Comparison of ENCODE assay signal across 24 mouse cellular contexts in the genomic region with DNA sequence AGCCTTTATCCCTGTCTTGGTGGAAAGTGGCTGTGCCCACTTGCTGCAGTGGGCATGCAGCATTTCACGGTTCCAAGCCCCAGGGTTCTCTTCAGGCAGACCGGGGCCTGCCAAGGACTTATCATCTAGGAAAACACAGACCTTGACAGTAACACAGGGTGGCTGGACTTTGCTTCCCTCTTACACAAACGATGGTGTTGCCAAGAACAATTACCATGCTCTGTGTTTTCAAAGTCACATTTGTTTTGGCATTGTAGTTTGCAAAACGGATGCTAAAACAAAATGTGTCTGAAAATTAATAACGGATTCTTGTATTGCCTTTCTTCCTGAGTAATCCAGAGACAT. TPM values are rescaled to one million over a fixed set of nuclear protein-coding genes. Genes with fewer than 3 reads are reported as not detected.
DNase-seq lines count a peak whose midpoint lies in the region; ATAC-seq and TF ChIP-seq lines count a peak whose summit lies in the region.
"Had no signal": no experiment of that assay in that cellular context is flagged by ENCODE, and none has a peak within 500 bp of the region (broad histone marks: within the 10 kb centered on the region; RNA-seq: fewer than 3 reads in every experiment).

No protein-coding gene starts in this region.

- H3K9me3 ChIP-seq in heart, postnatal 0 days (replicated peaks; ENCODE audit: control insufficient read depth, low read length): no peaks in the 10 kb centered on the region
- H3K9me3 ChIP-seq in liver, postnatal 0 days (ENCODE audit: low read length): no peaks in the 10 kb centered on the region
- H3K9me3 ChIP-seq: forebrain, embryonic 15.5 days; hindbrain, embryonic 15.5 days; liver, embryonic 15.5 days had no signal

- H3K4me2 ChIP-seq in heart, postnatal 0 days (ENCODE audit: low read depth, low read length): no peak overlapping the region
- no peak overlapping the region for H3K4me2 ChIP-seq in liver, postnatal 0 days (ENCODE audit: low read depth, low read length)
- H3K4me2 ChIP-seq: forebrain, embryonic 15.5 days; hindbrain, embryonic 15.5 days; liver, embryonic 15.5 days; midbrain, embryonic 11.5 days had no signal

- intact Hi-C loops in gastrocnemius, adult 2 months (cut with DNase I): loop anchor here (5.0 kb wide), 1 partner anchor 53 kb away; no protein-coding TSS in a partner anchor
- intact Hi-C loops in heart, postnatal 25 days (cut with DNase I): loop anchor here (5.0 kb wide), 2 partner anchors 63 to 148 kb away; no protein-coding TSS in a partner anchor

- H3K4me1 ChIP-seq in heart, postnatal 0 days (ENCODE audit: control insufficient read depth, insufficient read depth): peaks cover 36% of the 10 kb centered on the region
- peaks cover 27% of the 10 kb centered on the region for H3K4me1 ChIP-seq in liver, adult 2 months (ENCODE audit: control insufficient read depth, insufficient read depth, low read length)
- H3K4me1 ChIP-seq in liver, postnatal 0 days (ENCODE audit: insufficient read depth): no peaks in the 10 kb centered on the region
- H3K4me1 ChIP-seq: liver, embryonic 15.5 days had no signal

- no peak overlapping the region for H3K9ac ChIP-seq in heart, postnatal 0 days (replicated peaks; ENCODE audit: low read depth, low read length)
- peak overlapping the region; percentile 31; the same call in 1 of the 2 replicates for H3K9ac ChIP-seq in liver, adult 2 months (ENCODE audit: low read depth, low read length)
- no peak overlapping the region for H3K9ac ChIP-seq in liver, postnatal 0 days (replicated peaks)
- H3K9ac ChIP-seq: forebrain, embryonic 15.5 days; hindbrain, embryonic 15.5 days; liver, embryonic 15.5 days had no signal

- peak overlapping the region; percentile 76 for H3K27ac ChIP-seq in gastrocnemius, adult 2 months
- H3K27ac ChIP-seq in heart, postnatal 0 days (ENCODE audit: low read depth): no peak overlapping the region
- peak overlapping the region; percentile 93 for H3K27ac ChIP-seq in liver, adult 2 months (replicated peaks; ENCODE audit: insufficient read depth, low read depth, low read length)
- H3K27ac ChIP-seq in liver, postnatal 0 days (ENCODE audit: low read depth): no peak overlapping the region
- H3K27ac ChIP-seq: forebrain, embryonic 15.5 days; hindbrain, embryonic 15.5 days; left cerebral cortex, adult 2 months; liver, embryonic 15.5 days had no signal

- 32% methylated on average over 5 of the region's 5 CpGs for WGBS in heart, postnatal 0 days
- WGBS in liver, adult 2 months: 8% methylated on average over 5 of the region's 5 CpGs
- WGBS in liver, postnatal 0 days (ENCODE audit: insufficient replicate concordance): 45% methylated on average over 5 of the region's 5 CpGs

- TF ChIP-seq CTCF in gastrocnemius, adult 2 months (IDR thresholded peaks at IDR 0.05): no peak
- no peak for TF ChIP-seq CTCF in heart, postnatal 0 days (IDR thresholded peaks at IDR 0.05; ENCODE audit: low read depth)
- no peak for TF ChIP-seq CTCF in liver, adult 2 months (IDR thresholded peaks at IDR 0.05; ENCODE audit: low read depth, low read length)
- no peak for TF ChIP-seq CTCF in liver, postnatal 0 days (IDR thresholded peaks at IDR 0.05; ENCODE audit: low read depth)

- TF ChIP-seq EP300 in heart, postnatal 0 days (IDR thresholded peaks at IDR 0.05; ENCODE audit: low read depth): no peak
- no peak for TF ChIP-seq EP300 in liver, postnatal 0 days (IDR thresholded peaks at IDR 0.05; ENCODE audit: low read depth)

- H3K27me3 ChIP-seq in heart, postnatal 0 days (ENCODE audit: control insufficient read depth, insufficient read depth, low read length): 0 out of 2 replicates have a peak, but pooled peaks cover 4% of the 10 kb centered on the region
- 0 out of 2 replicates have a peak, but pooled peaks cover 2% of the 10 kb centered on the region for H3K27me3 ChIP-seq in liver, adult 2 months (ENCODE audit: control insufficient read depth, insufficient read depth, low read length)
- peaks cover 30% of the 10 kb centered on the region for H3K27me3 ChIP-seq in liver, postnatal 0 days (ENCODE audit: insufficient read depth, low read length)

- peak overlapping the region; percentile 80 for H3K4me3 ChIP-seq in gastrocnemius, adult 2 months
- H3K4me3 ChIP-seq in heart, postnatal 0 days (ENCODE audit: low read depth, low read length): no peak overlapping the region
- H3K4me3 ChIP-seq in liver, adult 2 months (ENCODE audit: insufficient read depth, low read depth, low read length): no peak overlapping the region
- H3K4me3 ChIP-seq in liver, postnatal 0 days (ENCODE audit: low read depth, low read length): no peak overlapping the region
- H3K4me3 ChIP-seq: forebrain, embryonic 15.5 days; hindbrain, embryonic 15.5 days; left cerebral cortex, adult 2 months; liver, embryonic 15.5 days had no signal

- H3K36me3 ChIP-seq in heart, postnatal 0 days (replicated peaks; ENCODE audit: control insufficient read depth, insufficient read depth, low read length): no peaks in the 10 kb centered on the region
- no peaks in the 10 kb centered on the region for H3K36me3 ChIP-seq in liver, adult 2 months (ENCODE audit: control insufficient read depth, insufficient read depth, low read length)
- no peaks in the 10 kb centered on the region for H3K36me3 ChIP-seq in liver, postnatal 0 days (replicated peaks; ENCODE audit: insufficient read depth, low read length)
- H3K36me3 ChIP-seq: forebrain, embryonic 15.5 days; G1E; hindbrain, embryonic 15.5 days; liver, embryonic 15.5 days had no signal

- ATAC-seq in heart, postnatal 0 days (ENCODE audit: insufficient read depth, low read depth): no peak
- ATAC-seq in liver, postnatal 0 days: no peak
- ATAC-seq: activated CD4-positive, CD25-positive, alpha-beta regulatory T cell, adult 4 months; forebrain, embryonic 15.5 days; intestine, embryonic 16.5 days; lung, postnatal 0 days had no signal

- DNase-seq in gastrocnemius, adult 2 months: no peak
- DNase-seq in gastrocnemius, postnatal 10 days: no peak
- peak; percentile 50 for DNase-seq in heart, postnatal 0 days (ENCODE audit: low spot score)
- DNase-seq in heart, postnatal 25 days (ENCODE audit: low spot score): no peak
- DNase-seq in liver, adult 2 months (ENCODE audit: extremely low read depth, low read depth, low spot score): peak; percentile 97
- no peak for DNase-seq in liver, postnatal 0 days
- DNase-seq in cerebellum, postnatal 14 days: no peak
- DNase-seq in yolk sac, embryonic 10.5 days (ENCODE audit: low spot score): no peak
- DNase-seq: adrenal gland, postnatal 25 days; cerebellum, adult 11-12 months; embryo, embryonic 11 days; gastrocnemius, postnatal 36 days; left cerebral cortex, postnatal 4 days; right cerebral cortex, postnatal 4 days; thymus, postnatal 14 days had no signal

- H3K79me2 ChIP-seq in liver, adult 2 months (ENCODE audit: control insufficient read depth, insufficient read depth, low read length): no peaks in the 10 kb centered on the region

- TF ChIP-seq POLR2A in liver, adult 2 months (IDR thresholded peaks at IDR 0.05; ENCODE audit: extremely low read depth, insufficient read depth, low read length): no peak

RNA-seq across cellular contexts. Expression of a gene that starts 6.7 kb away (rescaled TPM):
- total RNA-seq in gastrocnemius, adult 2 months (2021): 1 to 10 TPM; 1.4 to 2.4 TPM
- 1 to 10 TPM; 2.1 to 2.9 TPM for total RNA-seq in gastrocnemius, postnatal 10 days (2021)
- 5.2 and 8.3 TPM in 2 replicates for total RNA-seq in heart, postnatal 0 days (2014; rRNA removed; ENCODE audit: low replicate concordance)
- 5.5 and 6.1 TPM in 2 replicates for polyA plus RNA-seq in heart, postnatal 0 days (2015; fragmentation: Nextera tagmentation; extraction: Ambion mirVana)
- 1 to 10 TPM; 2.8 to 5.2 TPM for total RNA-seq in heart, postnatal 25 days (2021)
- 1.1 and 1.3 TPM in 2 replicates for total RNA-seq in liver, adult 2 months (2014; rRNA removed)
- 0.33 and 0.57 TPM in 2 replicates for polyA plus RNA-seq in liver, adult 2 months (2012; rRNA removed)
- polyA plus RNA-seq in liver, postnatal 0 days (2015; fragmentation: Nextera tagmentation; extraction: Ambion mirVana): 0.33 and 0.49 TPM in 2 replicates
- total RNA-seq: G1E had no signal
- polyA plus RNA-seq: activated CD4-positive, CD25-positive, alpha-beta regulatory T cell, adult 4 months; G1E had no signal

Comparison
In these comparisons a context has a peak if more than half of its experiments do, and no peak if none do; other contexts are left out.
1. DNase-seq: peak in heart, postnatal 0 days (single experiment) and liver, adult 2 months (single experiment); none in gastrocnemius, adult 2 months (single experiment), gastrocnemius, postnatal 10 days (single experiment), heart, postnatal 25 days (single experiment), liver, postnatal 0 days (single experiment), cerebellum, postnatal 14 days (0 of 2) and yolk sac, embryonic 10.5 days (single experiment).
2. H3K27ac ChIP-seq: peak in gastrocnemius, adult 2 months (single experiment) and liver, adult 2 months (single experiment); none in heart, postnatal 0 days (single experiment) and liver, postnatal 0 days (single experiment).